Comparison of ENCODE assay signal across 22 mouse cellular contexts in the genomic region with DNA sequence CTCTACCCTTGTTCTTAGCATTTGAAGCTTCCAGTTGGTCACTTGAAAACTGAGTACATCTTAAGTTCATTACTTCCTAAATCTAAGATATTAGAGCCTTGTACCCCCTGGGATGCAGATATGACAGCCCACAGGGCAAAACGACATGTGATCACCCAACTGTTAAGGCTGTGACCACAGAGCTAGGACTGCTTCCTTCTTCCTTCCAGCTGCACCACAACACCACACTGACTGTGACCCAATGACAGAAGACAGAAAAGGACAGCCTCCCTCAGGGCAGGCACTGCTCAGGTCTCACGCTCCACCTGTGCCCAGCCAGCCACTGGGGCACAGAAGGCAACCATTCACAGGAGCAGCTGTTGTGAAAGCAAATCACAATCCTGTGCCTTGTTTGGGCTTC. TPM values are rescaled to one million over a fixed set of nuclear protein-coding genes. Genes with fewer than 3 reads are reported as not detected.
DNase-seq lines count a peak whose midpoint lies in the region; ATAC-seq and TF ChIP-seq lines count a peak whose summit lies in the region.
"Had no signal": no experiment of that assay in that cellular context is flagged by ENCODE, and none has a peak within 500 bp of the region (broad histone marks: within the 10 kb centered on the region; RNA-seq: fewer than 3 reads in every experiment).

No protein-coding gene starts in this region.

- H3K27ac ChIP-seq in CH12.LX (ENCODE audit: insufficient read depth, low read depth), result no peak overlapping the region
- H3K27ac ChIP-seq: embryonic facial prominence, embryonic 10.5 days; forebrain, embryonic 13.5 days; gastrocnemius, adult 2 months; hindbrain, embryonic 10.5 days had no signal

- no peak overlapping the region for H3K9ac ChIP-seq in CH12.LX (ENCODE audit: insufficient read depth, low read depth)
- H3K9ac ChIP-seq: forebrain, embryonic 13.5 days had no signal

- in situ Hi-C loops in CH12.LX (cut with MboI; ENCODE audit: low pct_ligation_motif_present, low pct_unique_long_range_greater_than_20kb, low sequenced_read_pairs), result no loop called here

- H3K9me3 ChIP-seq in CH12.LX (replicated peaks; ENCODE audit: low read length), result peaks cover 13% of the 10 kb centered on the region
- H3K9me3 ChIP-seq: embryonic facial prominence, embryonic 10.5 days; forebrain, embryonic 13.5 days; hindbrain, embryonic 10.5 days had no signal

- peaks cover 7% of the 10 kb centered on the region for H3K27me3 ChIP-seq in CH12.LX (replicated peaks)
- no peaks in the 10 kb centered on the region for H3K27me3 ChIP-seq in splenic B cell, adult 2 months (ENCODE audit: control insufficient read depth, insufficient read depth, low read length, poor library complexity, severe bottlenecking)

- dilution Hi-C loops in CH12.LX (cut with MboI; ENCODE audit: extremely low pct_ligation_motif_present, extremely low pct_unique_long_range_greater_than_20kb, low sequenced_read_pairs), result no loop called here

- no peak for TF ChIP-seq POLR2A in CH12.LX (IDR thresholded peaks at IDR 0.05; ENCODE audit: low read depth, low read length)

- TF ChIP-seq CTCF in CH12.LX (conservative IDR thresholded peaks at IDR 0.05 in 1 of 2, IDR thresholded peaks at IDR 0.05 in 1 of 2; ENCODE audit: low read depth in 2 of 2, low read length in 2 of 2), result no peak

- no peaks in the 10 kb centered on the region for H3K36me3 ChIP-seq in CH12.LX (replicated peaks in 1 of 2; ENCODE audit: control insufficient read depth in 1 of 2, insufficient read depth in 1 of 2, low read length in 1 of 2)
- H3K36me3 ChIP-seq in splenic B cell, adult 2 months (ENCODE audit: control insufficient read depth, insufficient read depth, low read length, poor library complexity, severe bottlenecking), result no peaks in the 10 kb centered on the region

- peaks cover 0 to 7% of the 10 kb centered on the region in 2 experiments; a peak in 2 of 4 replicates for H3K4me1 ChIP-seq in CH12.LX (ENCODE audit: control insufficient read depth in 1 of 2, insufficient read depth in 2 of 2)

- no peak for TF ChIP-seq EP300 in CH12.LX (IDR thresholded peaks at IDR 0.05; ENCODE audit: low read length)

- DNase-seq in 416B (ENCODE audit: low read depth) (peak; percentile 79), CH12.LX (ENCODE audit: extremely low read depth) (peak; percentile 34)
- peak; percentile 63 for DNase-seq in splenic B cell, adult 2 months (ENCODE audit: low read depth, low spot score)
- DNase-seq in adrenal gland, adult 8-10 months, result no peak
- DNase-seq in kidney, adult 11 months, result no peak
- DNase-seq: adrenal gland, postnatal 10 days; cerebellum, adult 18-20 months; cerebellum, adult 9-11 months; cerebellum, postnatal 36 days; gastrocnemius, adult 2 months; gastrocnemius, postnatal 25 days; heart, adult 11 months; heart, postnatal 14 days had no signal

- ATAC-seq in granulocyte monocyte progenitor cell, adult 5-6 weeks (replicated peaks; ENCODE audit: poor library complexity, severe bottlenecking), result peak; percentile 78
- ATAC-seq: CD4-positive, CD25-positive, alpha-beta regulatory T cell, adult 4 months; forebrain, embryonic 13.5 days; hindbrain, embryonic 16.5 days; inflammation-experienced regulatory T-cells, adult 6 months; intestine, postnatal 0 days had no signal

- TF ChIP-seq RAD21 in CH12.LX (IDR thresholded peaks at IDR 0.05; ENCODE audit: low read depth, low read length), result no peak

- no peak overlapping the region for H3K4me2 ChIP-seq in CH12.LX (ENCODE audit: insufficient read depth, low read depth, poor library complexity, severe bottlenecking)
- H3K4me2 ChIP-seq: forebrain, embryonic 13.5 days had no signal

- no peak overlapping the region for H3K4me3 ChIP-seq in CH12.LX (replicated peaks in 1 of 3; ENCODE audit: low read depth in 2 of 3, low read length in 2 of 3, poor library complexity in 1 of 3)
- H3K4me3 ChIP-seq: embryonic facial prominence, embryonic 10.5 days; forebrain, embryonic 13.5 days; gastrocnemius, adult 2 months; hindbrain, embryonic 10.5 days had no signal

- H3K79me2 ChIP-seq in CH12.LX (replicated peaks; ENCODE audit: control insufficient read depth, extremely low read depth, insufficient read depth, poor library complexity, severe bottlenecking), result no peaks in the 10 kb centered on the region

TF ChIP-seq in CH12.LX, 34 proteins besides CTCF, POLR2A, EP300 and RAD21:
- no peak for TF ChIP-seq MAFK (IDR thresholded peaks at IDR 0.05; ENCODE audit: insufficient replicate concordance, low read length)
- no peak for TF ChIP-seq MXI1 (IDR thresholded peaks at IDR 0.05; ENCODE audit: low read depth, low read length)
- no peak for TF ChIP-seq TCF12 (IDR thresholded peaks at IDR 0.05; ENCODE audit: low read depth, low read length)
- no peak for TF ChIP-seq KAT2A (IDR thresholded peaks at IDR 0.05; ENCODE audit: insufficient replicate concordance, low read length)
- no peak for TF ChIP-seq USF1 (IDR thresholded peaks at IDR 0.05; ENCODE audit: low read depth, low read length)
- no peak for TF ChIP-seq MYC (IDR thresholded peaks at IDR 0.05; ENCODE audit: low read depth, low read length)
- TF ChIP-seq JUN (IDR thresholded peaks at IDR 0.05; ENCODE audit: insufficient read depth, low read depth, low read length), result no peak
- no peak for TF ChIP-seq E2F4 (IDR thresholded peaks at IDR 0.05; ENCODE audit: insufficient replicate concordance, low read depth, low read length)
- no peak for TF ChIP-seq ZMIZ1 (IDR thresholded peaks at IDR 0.05; ENCODE audit: low read depth, low read length)
- TF ChIP-seq CHD1 (IDR thresholded peaks at IDR 0.05; ENCODE audit: low read depth, low read length), result no peak

RNA-seq across cellular contexts. Expression of gene Sgsm1, which starts 26.9 kb away (rescaled TPM):
- total RNA-seq in CH12.LX (2012; rRNA removed), result 0.08 and 0.29 TPM in 2 replicates
- not detected in 2 replicates for total RNA-seq in CH12.LX (2014; rRNA removed)
- polyA plus RNA-seq in CH12.LX (2012; ENCODE audit: insufficient read length, low read depth), result not detected in 2 replicates
- total RNA-seq in granulocyte monocyte progenitor cell, adult 5-6 weeks (2014; fragmentation: Nextera tagmentation), result not detected in 2 replicates
- total RNA-seq in granulocyte monocyte progenitor cell, adult 5-6 weeks (2017), result 0.22 TPM in 1 of 2 replicates, not detected in the other
- total RNA-seq in adrenal gland, adult 8-10 months (2022), result 10 to 100 TPM; 14.8 to 23.5 (median 18.8) TPM
- polyA plus RNA-seq: CD4-positive, CD25-positive, alpha-beta regulatory T cell, adult 4 months; inflammation-experienced regulatory T-cells, adult 6 months had no signal

RNA-seq across cellular contexts. Expression of gene Tmem211, which starts 57.0 kb away (rescaled TPM):
- total RNA-seq in CH12.LX (2012; rRNA removed) (not detected in 2 replicates), CH12.LX (2014; rRNA removed) (not detected in 2 replicates)
- polyA plus RNA-seq in CH12.LX (2012; ENCODE audit: insufficient read length, low read depth), result not detected in 2 replicates
- not detected in 2 replicates for total RNA-seq in granulocyte monocyte progenitor cell, adult 5-6 weeks (2014; fragmentation: Nextera tagmentation)
- total RNA-seq in granulocyte monocyte progenitor cell, adult 5-6 weeks (2017), result not detected in 2 replicates
- total RNA-seq in adrenal gland, adult 8-10 months (2022), result not detected
- total RNA-seq: adrenal gland, postnatal 10 days; gastrocnemius, adult 2 months; gastrocnemius, postnatal 25 days; heart, postnatal 14 days had no signal
- polyA plus RNA-seq: CD4-positive, CD25-positive, alpha-beta regulatory T cell, adult 4 months; forebrain, embryonic 13.5 days; heart, embryonic 14.5 days; hindbrain, embryonic 10.5 days; hindbrain, embryonic 16.5 days; inflammation-experienced regulatory T-cells, adult 6 months; intestine, postnatal 0 days had no signal

Comparison
In these comparisons a context has a peak if more than half of its experiments do, and no peak if none do; other contexts are left out.
1. DNase-seq: peak in 416B (single experiment), CH12.LX (single experiment) and splenic B cell, adult 2 months (single experiment); none in adrenal gland, adult 8-10 months (single experiment) and kidney, adult 11 months (single experiment).
2. RNA of gene Sgsm1, which starts 26.9 kb away (total RNA-seq): 14.8 to 23.5 TPM in adrenal gland, adult 8-10 months; 0.08 to 0.29 TPM in CH12.LX and 0.22 TPM in granulocyte monocyte progenitor cell, adult 5-6 weeks; every median in the first group is over 10 times any median in the second.